Mouse (Mus musculus): ENCODE measurements at regions not wholly inside any gene's neighbourhood (a gene's known extent, or its start where the extent isn't known, plus 50 kb on each side); places are given as distances from the start of the nearest gene placed in this dataset.
A peak's percentile ranks its signal among the peaks of the same experiment; 100 is the strongest.

DNA sequence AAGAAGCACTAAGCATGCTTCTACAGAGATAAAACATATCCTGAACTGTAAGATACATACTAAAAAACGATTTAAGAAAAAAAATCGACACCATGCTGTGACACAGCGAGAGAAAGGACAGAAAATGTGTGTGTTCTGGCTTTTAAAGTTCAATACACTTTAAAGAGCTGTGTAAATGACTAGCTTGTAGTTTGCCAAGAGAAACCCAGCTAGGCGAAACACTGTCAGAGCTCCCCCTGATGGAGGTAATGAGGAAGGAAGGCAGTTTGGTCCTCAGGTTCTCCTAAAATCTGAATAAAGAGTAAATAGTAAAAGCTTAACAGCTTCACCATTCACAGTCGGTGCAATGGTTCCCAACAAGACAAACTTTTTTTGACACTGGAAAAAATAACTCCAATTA, 67.1 kb upstream of the Gabrg2 start:
- peak; percentile 44 for DNase-seq

DNA sequence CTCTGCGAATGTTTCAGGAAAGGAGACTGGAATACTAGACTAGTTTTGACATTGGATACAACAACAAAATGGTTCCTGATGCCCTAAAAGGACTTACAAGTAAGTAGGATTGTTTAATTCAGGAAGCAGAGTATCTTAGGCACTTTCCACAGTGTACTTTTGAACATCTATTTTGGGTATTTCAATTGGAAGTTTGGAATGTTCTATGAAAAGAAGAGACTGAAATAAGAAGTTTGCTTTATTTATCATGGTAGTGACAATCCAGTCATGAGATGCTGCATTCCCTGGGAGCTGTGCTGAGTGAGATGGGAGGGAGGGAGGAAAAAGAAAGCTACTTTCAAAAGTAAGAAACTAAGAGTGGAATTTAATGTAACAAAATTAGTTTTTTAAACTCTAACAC, 50.9 kb upstream of the Gabrg2 start:
- DNase-seq, result no peak
